Mouse (Mus musculus): ENCODE data around the gene Thsd4. TPM values are rescaled to one million over a fixed set of nuclear protein-coding genes. Genes with fewer than 3 reads are reported as not detected.
"Not testable (repeated sequence)": the region's sequence is repeated elsewhere in the genome, so short reads cannot be mapped to it uniquely, and the experiment has no call there.

Gene Thsd4
- polyA plus RNA-seq, 1 experiment from 2014 or later = 3.3 TPM

- Histone ChIP-seq H3K27me3 (replicated peaks) (peaks cover 5% of the 10 kb centered on the region), H3K4me2 (no peak overlapping the region), H3K9ac (no peak overlapping the region), H3K4me1 (no peaks in the 10 kb centered on the region), H3K36me3 (no peaks in the 10 kb centered on the region), H3K27ac (no peak overlapping the region), H3K9me3 (replicated peaks) (no peaks in the 10 kb centered on the region), H3K4me3 (no peak overlapping the region)
- no peak for ATAC-seq
- WGBS (ENCODE audit: insufficient replicate concordance) = 61% methylated on average over 14 of the region's 14 CpGs
Observed at GRCm38 (mm10) chr9:59961201-59961955, 560.5 kb downstream of the Thsd4 start.

- Histone ChIP-seq H3K9ac (no peak within 1 kb of the TSS), H3K4me2 (no peak within 1 kb of the TSS), H3K4me3 (no peak within 1 kb of the TSS), H3K27ac (no peak within 1 kb of the TSS), H3K4me1 (no peaks in the 10 kb centered on the region), H3K36me3 (no peaks in the 10 kb centered on the region), H3K9me3 (replicated peaks) (no peaks in the 10 kb centered on the region), H3K27me3 (replicated peaks) (peaks cover 5% of the 10 kb centered on the region; the same call in 1 of the 2 replicates)
- 74% methylated on average over 10 of the region's 10 CpGs for WGBS (ENCODE audit: insufficient replicate concordance)
- ATAC-seq = no peak
Observed at GRCm38 (mm10) chr9:59960559-59960958, 561.3 kb downstream of the Thsd4 start, which contains the start of gene Nr2e3. Gene Nr2e3 (minus strand): TSS chr9:59960659.

GRCm38 (mm10) chr9:59959276-59959675, 562.6 kb downstream of the Thsd4 start:
- Histone ChIP-seq H3K27ac (no peak overlapping the region), H3K4me3 (no peak overlapping the region), H3K27me3 (replicated peaks) (peaks cover 5% of the 10 kb centered on the region; the same call in 1 of the 2 replicates), H3K36me3 (no peaks in the 10 kb centered on the region), H3K4me1 (no peaks in the 10 kb centered on the region), H3K4me2 (no peak overlapping the region), H3K9ac (no peak overlapping the region), H3K9me3 (replicated peaks) (no peaks in the 10 kb centered on the region)
- WGBS (ENCODE audit: insufficient replicate concordance) = 1% methylated on average over 8 of the region's 8 CpGs
- ATAC-seq = no peak

GRCm38 (mm10) chr9:59958115-59958514, 563.7 kb downstream of the Thsd4 start:
- not testable (repeated sequence) for H3K27me3 ChIP-seq (replicated peaks); H3K36me3 ChIP-seq; H3K9me3 ChIP-seq (replicated peaks); ATAC-seq; H3K4me1 ChIP-seq; H3K4me2 ChIP-seq; H3K9ac ChIP-seq; H3K4me3 ChIP-seq; H3K27ac ChIP-seq
- WGBS (ENCODE audit: insufficient replicate concordance) = 70% methylated on average over 1 of the region's 1 CpGs

GRCm38 (mm10) chr9:59956496-59956895, 565.4 kb downstream of the Thsd4 start:
- Histone ChIP-seq H3K9ac (no peak overlapping the region), H3K4me2 (no peak overlapping the region), H3K9me3 (replicated peaks) (no peaks in the 10 kb centered on the region), H3K27ac (no peak overlapping the region), H3K4me3 (no peak overlapping the region), H3K27me3 (replicated peaks) (peaks cover 5% of the 10 kb centered on the region; the same call in 1 of the 2 replicates), H3K4me1 (peaks cover 7% of the 10 kb centered on the region; the same call in 1 of the 2 replicates), H3K36me3 (no peaks in the 10 kb centered on the region)
- no peak for ATAC-seq
- WGBS (ENCODE audit: insufficient replicate concordance) = 40% methylated on average over 6 of the region's 6 CpGs

GRCm38 (mm10) chr9:59955692-59956091, 566.2 kb downstream of the Thsd4 start:
- no peaks in the 10 kb centered on the region for H3K9me3 ChIP-seq (replicated peaks)
- H3K27me3 ChIP-seq (replicated peaks) = no peaks in the 10 kb centered on the region; the same call in 1 of the 2 replicates
- H3K4me2 ChIP-seq = no peak overlapping the region
- H3K4me3 ChIP-seq = no peak overlapping the region
- H3K27ac ChIP-seq = no peak overlapping the region
- H3K36me3 ChIP-seq = no peaks in the 10 kb centered on the region
- peaks cover 7% of the 10 kb centered on the region; the same call in 1 of the 2 replicates for H3K4me1 ChIP-seq
- H3K9ac ChIP-seq = no peak overlapping the region
- WGBS (ENCODE audit: insufficient replicate concordance) = 67% methylated on average over 6 of the region's 6 CpGs
- ATAC-seq = no peak

GRCm38 (mm10) chr9:59955199-59955598, 566.6 kb downstream of the Thsd4 start:
- 56% methylated on average over 3 of the region's 3 CpGs for WGBS (ENCODE audit: insufficient replicate concordance)
- H3K9me3 ChIP-seq (replicated peaks) = no peaks in the 10 kb centered on the region
- ATAC-seq = no peak

GRCm38 (mm10) chr9:59953556-59953955, 568.3 kb downstream of the Thsd4 start:
- H3K36me3 ChIP-seq = no peaks in the 10 kb centered on the region

More at GRCm38 (mm10) chr9:59955199-59955598, 566.6 kb downstream of the Thsd4 start:
- Histone ChIP-seq H3K27me3 (replicated peaks) (no peaks in the 10 kb centered on the region; the same call in 1 of the 2 replicates), H3K9ac (no peak overlapping the region), H3K4me2 (no peak overlapping the region), H3K27ac (no peak overlapping the region), H3K4me1 (peaks cover 7% of the 10 kb centered on the region; the same call in 1 of the 2 replicates), H3K4me3 (no peak overlapping the region), H3K36me3 (no peaks in the 10 kb centered on the region)

GRCm38 (mm10) chr9:59952515-59953070, 569.3 kb downstream of the Thsd4 start:
- Histone ChIP-seq H3K27me3 (replicated peaks) (peaks cover 5% of the 10 kb centered on the region; the same call in 1 of the 2 replicates), H3K9ac (no peak overlapping the region), H3K4me2 (no peak overlapping the region), H3K4me1 (peaks cover 7% of the 10 kb centered on the region; the same call in 1 of the 2 replicates), H3K4me3 (no peak overlapping the region), H3K9me3 (replicated peaks) (no peaks in the 10 kb centered on the region), H3K36me3 (no peaks in the 10 kb centered on the region), H3K27ac (no peak overlapping the region)
- 33% methylated on average over 7 of the region's 8 CpGs for WGBS (ENCODE audit: insufficient replicate concordance)
- ATAC-seq = 0 out of 2 replicates have a peak, but pooled peaks have one; percentile 30

More at GRCm38 (mm10) chr9:59953556-59953955, 568.3 kb downstream of the Thsd4 start:
- H3K4me2 ChIP-seq = no peak overlapping the region
- 75% methylated on average over 7 of the region's 7 CpGs for WGBS (ENCODE audit: insufficient replicate concordance)
- peaks cover 5% of the 10 kb centered on the region; the same call in 1 of the 2 replicates for H3K27me3 ChIP-seq (replicated peaks)
- ATAC-seq = no peak
- no peaks in the 10 kb centered on the region for H3K9me3 ChIP-seq (replicated peaks)
- H3K9ac ChIP-seq = no peak overlapping the region
- H3K4me1 ChIP-seq = peaks cover 7% of the 10 kb centered on the region; the same call in 1 of the 2 replicates
- no peak overlapping the region for H3K27ac ChIP-seq
- no peak overlapping the region for H3K4me3 ChIP-seq

- ATAC-seq = no peak
- H3K4me2 ChIP-seq = no peak overlapping the region
- H3K4me3 ChIP-seq = no peak overlapping the region
- H3K9me3 ChIP-seq (replicated peaks) = no peaks in the 10 kb centered on the region
- no peak overlapping the region for H3K9ac ChIP-seq
- peaks cover 5% of the 10 kb centered on the region; the same call in 1 of the 2 replicates for H3K27me3 ChIP-seq (replicated peaks)
- H3K27ac ChIP-seq = no peak overlapping the region
- 52% methylated on average over 4 of the region's 4 CpGs for WGBS (ENCODE audit: insufficient replicate concordance)
- H3K4me1 ChIP-seq = peaks cover 7% of the 10 kb centered on the region; the same call in 1 of the 2 replicates
- no peaks in the 10 kb centered on the region for H3K36me3 ChIP-seq
Observed at GRCm38 (mm10) chr9:59951943-59952342, 569.9 kb downstream of the Thsd4 start.

GRCm38 (mm10) chr9:59951001-59951750, 570.7 kb downstream of the Thsd4 start:
- no peaks in the 10 kb centered on the region for H3K36me3 ChIP-seq
- H3K4me1 ChIP-seq = peaks cover 7% of the 10 kb centered on the region; the same call in 1 of the 2 replicates
- no peaks in the 10 kb centered on the region for H3K9me3 ChIP-seq (replicated peaks)
- H3K27ac ChIP-seq = no peak overlapping the region
- H3K9ac ChIP-seq = no peak overlapping the region
- H3K4me3 ChIP-seq = no peak overlapping the region
- H3K27me3 ChIP-seq (replicated peaks) = peaks cover 5% of the 10 kb centered on the region; the same call in 1 of the 2 replicates
- 77% methylated on average over 9 of the region's 9 CpGs for WGBS (ENCODE audit: insufficient replicate concordance)
- H3K4me2 ChIP-seq = no peak overlapping the region
- ATAC-seq = no peak
